Mouse (Mus musculus) embryo, embryonic 11.5 days (tissue): ENCODE measurements around the gene 4932411N23Rik.
"Not testable (repeated sequence)": the region's sequence is repeated elsewhere in the genome, so short reads cannot be mapped to it uniquely, and the experiment has no call there.

Source experiments
- DNase-seq: peaks from one replicate; pipeline ENCODE4 v3.0.0-alpha.2; 2012; ENCODE audit warnings: low read depth, low spot score

Gene 4932411N23Rik

DNA sequence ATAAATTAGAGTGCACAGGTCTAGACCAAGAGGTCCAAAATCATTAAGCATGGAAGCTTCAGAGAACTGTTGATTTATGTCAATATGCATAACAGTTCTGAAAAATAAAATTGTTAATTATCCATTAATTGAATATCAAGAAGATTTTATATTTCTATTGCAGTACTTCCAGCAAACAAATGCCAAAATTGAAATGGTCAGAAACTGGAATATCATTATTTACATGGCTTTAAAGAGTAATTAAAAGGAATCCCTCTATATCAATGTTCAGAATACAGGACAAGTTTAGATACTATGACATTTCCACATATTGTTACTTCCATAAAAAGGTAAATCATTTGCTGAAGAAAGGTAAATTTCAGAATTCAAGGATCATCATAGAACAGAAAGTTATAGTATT lies at the start of gene 4932411N23Rik:
Gene 4932411N23Rik, minus strand, starts transcription at position 101 of the 400 bp plus-strand sequence.
- no peak for DNase-seq

GRCm38 (mm10) chrX:126779895-126780294 lies 35.8 kb downstream of the 4932411N23Rik start:
- DNase-seq = no peak

- not testable (repeated sequence) for DNase-seq
These were observed 38.0 kb downstream of the 4932411N23Rik start for GRCm38 (mm10) chrX:126777643-126778042.

DNA sequence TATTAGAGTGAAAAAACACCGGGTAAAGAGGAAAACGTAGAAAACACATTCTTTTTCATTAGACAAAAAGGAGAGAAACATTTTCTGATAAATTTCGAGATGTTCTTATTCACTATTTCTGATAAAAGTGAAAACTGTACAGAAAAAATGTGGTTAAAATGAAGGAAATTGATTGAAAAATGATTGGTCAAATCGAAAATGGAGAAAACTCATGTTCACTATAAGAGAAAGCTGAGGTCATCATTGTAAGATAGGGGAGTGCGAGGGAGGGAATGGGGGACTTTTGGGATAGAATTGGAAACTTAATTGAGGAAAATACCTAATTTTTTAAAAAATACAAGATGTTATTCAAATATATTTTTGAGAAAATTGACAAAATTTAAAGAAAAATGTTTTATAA lies 40.8 kb downstream of the 4932411N23Rik start:
- DNase-seq = not testable (repeated sequence)

GRCm38 (mm10) chrX:126773511-126773910 lies 42.2 kb downstream of the 4932411N23Rik start:
- DNase-seq = not testable (repeated sequence)
